Mouse (Mus musculus): Measurements from ENCODE around the gene Zfp687. TPM values are rescaled to one million over a fixed set of nuclear protein-coding genes. Genes with fewer than 3 reads are reported as not detected.
"Not testable (repeated sequence)": the region's sequence is repeated elsewhere in the genome, so short reads cannot be mapped to it uniquely, and the experiment has no call there.

Gene Zfp687
- polyA plus RNA-seq, 1 experiment from 2014 or later: 28.8 TPM

DNA sequence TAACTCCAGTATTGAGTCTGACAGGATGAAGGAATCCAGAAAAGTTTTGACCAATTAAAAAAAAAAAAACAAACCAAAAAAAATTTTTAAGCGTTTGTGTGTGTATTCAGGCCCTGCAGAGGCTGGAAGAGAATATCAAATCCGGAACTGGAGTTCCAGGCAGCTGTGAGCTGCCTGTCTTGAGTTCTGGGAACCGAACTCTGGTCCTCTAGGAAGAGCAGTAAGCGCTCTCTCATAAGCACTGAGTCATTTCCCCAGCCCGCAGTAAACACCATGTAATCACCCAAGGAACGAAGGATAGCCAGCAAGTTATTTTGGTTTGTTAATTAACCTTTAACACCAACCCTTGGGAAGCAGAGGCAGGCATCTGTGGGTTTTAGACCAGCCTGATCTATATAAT is 28.0 kb upstream of the Zfp687 start:
- H3K4me3 ChIP-seq (ENCODE audit: low read length): no peak overlapping the region
- 66% methylated on average over 6 of the region's 6 CpGs for WGBS
- no peak overlapping the region for H3K27ac ChIP-seq (ENCODE audit: low read length)
- H3K36me3 ChIP-seq (ENCODE audit: insufficient read depth, low read length): peaks cover 4% of the 10 kb centered on the region; the same call in 1 of the 2 replicates
- no peaks in the 10 kb centered on the region for H3K9me3 ChIP-seq (ENCODE audit: low read length)
- peaks cover 7% of the 10 kb centered on the region for H3K4me1 ChIP-seq (ENCODE audit: insufficient read depth, low read length)
- no peak for ATAC-seq (ENCODE audit: low FRiP score, low TSS enrichment)
- no peak overlapping the region for H3K4me2 ChIP-seq (replicated peaks; ENCODE audit: low read depth, low read length)
- no peak overlapping the region for H3K9ac ChIP-seq (replicated peaks; ENCODE audit: low read length)
- no peaks in the 10 kb centered on the region for H3K27me3 ChIP-seq (ENCODE audit: insufficient read depth, low read length)

DNA sequence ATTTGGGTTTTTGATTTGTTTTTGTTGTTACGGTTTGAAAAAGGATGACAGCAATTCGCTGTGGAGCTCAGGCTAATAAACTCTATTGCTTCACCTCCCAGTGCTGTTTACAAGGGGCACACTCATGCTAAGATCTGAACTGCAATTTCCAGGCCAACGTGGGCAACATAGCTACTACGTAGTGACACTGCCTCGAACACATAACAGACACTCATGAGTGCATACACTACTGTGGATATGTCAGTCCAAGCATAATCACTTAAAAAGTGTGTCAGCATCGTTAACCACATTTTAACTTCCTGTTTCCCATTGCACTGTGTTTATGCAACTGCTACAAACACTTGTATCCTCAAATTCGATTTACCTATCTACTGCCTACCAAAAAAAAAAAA is 27.6 kb upstream of the Zfp687 start:
- peaks cover 7% of the 10 kb centered on the region for H3K4me1 ChIP-seq (ENCODE audit: insufficient read depth, low read length)
- peak overlapping the region; percentile 69 for H3K27ac ChIP-seq (ENCODE audit: low read length)
- H3K4me3 ChIP-seq (ENCODE audit: low read length): peak overlapping the region; percentile 64
- ATAC-seq (ENCODE audit: low FRiP score, low TSS enrichment): peak; percentile 59
- peak overlapping the region; percentile 56 for H3K4me2 ChIP-seq (replicated peaks; ENCODE audit: low read depth, low read length)
- peak overlapping the region; percentile 43 for H3K9ac ChIP-seq (replicated peaks; ENCODE audit: low read length)
- peaks cover 6% of the 10 kb centered on the region; the same call in 1 of the 2 replicates for H3K36me3 ChIP-seq (ENCODE audit: insufficient read depth, low read length)
- no peaks in the 10 kb centered on the region for H3K27me3 ChIP-seq (ENCODE audit: insufficient read depth, low read length)
- no peaks in the 10 kb centered on the region for H3K9me3 ChIP-seq (ENCODE audit: low read length)
- 15% methylated on average over 7 of the region's 7 CpGs for WGBS

DNA sequence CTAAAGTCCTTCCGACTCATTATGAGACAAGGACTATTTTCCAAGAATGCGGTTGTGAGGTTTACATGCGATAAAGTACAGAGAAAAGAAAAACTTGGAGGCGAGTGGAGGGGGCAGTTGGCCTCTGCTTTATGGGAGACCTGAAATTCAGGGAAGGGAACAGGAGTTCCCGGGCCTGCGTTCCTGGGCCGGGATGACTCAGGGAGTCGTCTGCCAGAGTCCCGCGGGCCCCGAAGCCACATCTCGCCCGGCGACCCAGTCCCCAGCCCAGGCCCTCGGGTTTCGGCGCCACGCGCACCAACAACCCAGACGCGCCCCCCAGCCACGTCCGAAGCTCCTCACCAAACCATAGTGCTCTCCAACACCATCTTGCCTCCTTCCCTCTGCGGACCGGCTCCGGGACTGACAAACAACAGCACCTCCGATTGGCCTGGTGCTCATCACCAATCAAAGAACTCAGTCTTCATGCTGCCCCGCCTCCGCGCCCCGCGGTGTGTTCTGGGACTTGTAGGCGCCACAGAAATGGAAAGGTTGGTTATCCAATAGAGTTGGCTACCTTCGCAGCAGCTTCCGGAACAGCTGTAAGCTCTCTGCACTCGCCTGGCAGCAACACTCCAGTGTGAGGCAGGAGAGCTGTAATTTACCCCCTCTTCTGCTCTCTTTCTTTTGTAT is 27.1 kb upstream of the Zfp687 start, which contains the start of gene Psmd4:
Psmd4 (minus strand) TSS at position 449 of the 672 bp plus-strand sequence.
- peak within 1 kb of the TSS; percentile 70 for H3K4me2 ChIP-seq (replicated peaks; ENCODE audit: low read depth, low read length)
- peak within 1 kb of the TSS; percentile 69 for H3K9ac ChIP-seq (replicated peaks; ENCODE audit: low read length)
- ATAC-seq (ENCODE audit: low FRiP score, low TSS enrichment): peak; percentile 99
- H3K4me1 ChIP-seq (ENCODE audit: insufficient read depth, low read length): peaks cover 7% of the 10 kb centered on the region
- peaks cover 6% of the 10 kb centered on the region; the same call in 1 of the 2 replicates for H3K36me3 ChIP-seq (ENCODE audit: insufficient read depth, low read length)
- peak within 1 kb of the TSS; percentile 64 for H3K4me3 ChIP-seq (ENCODE audit: low read length)
- peak within 1 kb of the TSS; percentile 69 for H3K27ac ChIP-seq (ENCODE audit: low read length)
- WGBS: under 1% methylated on average over 36 of the region's 36 CpGs
- H3K9me3 ChIP-seq (ENCODE audit: low read length): no peaks in the 10 kb centered on the region
- no peaks in the 10 kb centered on the region for H3K27me3 ChIP-seq (ENCODE audit: insufficient read depth, low read length)

DNA sequence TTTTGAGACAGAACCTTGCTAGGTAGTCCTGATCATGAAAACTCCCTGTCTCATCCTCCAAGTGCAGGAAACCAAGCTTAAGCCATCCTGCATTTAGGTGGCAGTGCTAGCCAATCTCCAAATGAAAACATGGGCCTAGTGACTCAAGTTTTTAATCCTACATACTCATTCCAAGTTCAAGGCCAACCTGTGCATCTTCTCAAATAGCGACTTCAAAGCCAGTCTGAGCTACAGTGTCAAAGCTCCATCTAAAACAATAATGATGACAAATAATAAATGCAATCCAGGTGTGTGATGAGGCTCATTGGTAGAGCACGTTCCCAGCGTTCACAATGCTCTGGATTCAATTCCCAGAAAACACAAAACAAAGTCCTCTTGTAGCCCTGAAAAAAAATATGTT is 26.4 kb upstream of the Zfp687 start:
- 13% methylated on average over 3 of the region's 3 CpGs for WGBS
- ATAC-seq (ENCODE audit: low FRiP score, low TSS enrichment): no peak
- H3K27ac ChIP-seq (ENCODE audit: low read length): no peak overlapping the region
- no peaks in the 10 kb centered on the region for H3K9me3 ChIP-seq (ENCODE audit: low read length)
- peaks cover 7% of the 10 kb centered on the region for H3K4me1 ChIP-seq (ENCODE audit: insufficient read depth, low read length)
- no peaks in the 10 kb centered on the region for H3K27me3 ChIP-seq (ENCODE audit: insufficient read depth, low read length)
- peak overlapping the region; percentile 70 for H3K4me2 ChIP-seq (replicated peaks; ENCODE audit: low read depth, low read length)
- peak overlapping the region; percentile 69 for H3K9ac ChIP-seq (replicated peaks; ENCODE audit: low read length)
- peaks cover 6% of the 10 kb centered on the region; the same call in 1 of the 2 replicates for H3K36me3 ChIP-seq (ENCODE audit: insufficient read depth, low read length)
- H3K4me3 ChIP-seq (ENCODE audit: low read length): peak overlapping the region; percentile 64

DNA sequence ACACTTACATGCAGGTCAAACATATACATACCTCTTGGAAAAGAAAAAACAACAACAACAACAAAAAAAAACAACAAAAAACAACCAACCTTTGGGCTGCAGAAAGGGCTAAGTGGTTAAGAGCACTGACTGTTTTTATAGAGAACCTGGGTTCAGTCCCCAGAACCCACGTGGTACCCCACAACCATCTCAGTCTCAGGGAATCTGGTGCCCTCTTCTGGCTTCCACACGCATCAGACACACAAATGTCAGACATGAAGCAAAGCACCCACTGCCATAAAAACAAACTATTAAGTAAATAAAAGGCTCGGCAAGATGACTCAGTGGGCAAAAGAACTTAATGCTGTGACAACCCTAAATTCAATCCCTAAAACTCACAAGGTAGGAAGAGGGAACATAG is 14.7 kb upstream of the Zfp687 start:
- H3K4me2 ChIP-seq (replicated peaks; ENCODE audit: low read depth, low read length): no peak overlapping the region
- peaks cover 46% of the 10 kb centered on the region for H3K36me3 ChIP-seq (ENCODE audit: insufficient read depth, low read length)
- no peak overlapping the region for H3K4me3 ChIP-seq (ENCODE audit: low read length)
- H3K27me3 ChIP-seq (ENCODE audit: insufficient read depth, low read length): no peaks in the 10 kb centered on the region
- no peaks in the 10 kb centered on the region for H3K9me3 ChIP-seq (ENCODE audit: low read length)
- H3K9ac ChIP-seq (replicated peaks; ENCODE audit: low read length): no peak overlapping the region
- H3K4me1 ChIP-seq (ENCODE audit: insufficient read depth, low read length): peaks cover under 1% of the 10 kb centered on the region; the same call in 1 of the 2 replicates
- WGBS: 70% methylated on average over 3 of the region's 3 CpGs
- no peak for ATAC-seq (ENCODE audit: low FRiP score, low TSS enrichment)
- H3K27ac ChIP-seq (ENCODE audit: low read length): no peak overlapping the region

DNA sequence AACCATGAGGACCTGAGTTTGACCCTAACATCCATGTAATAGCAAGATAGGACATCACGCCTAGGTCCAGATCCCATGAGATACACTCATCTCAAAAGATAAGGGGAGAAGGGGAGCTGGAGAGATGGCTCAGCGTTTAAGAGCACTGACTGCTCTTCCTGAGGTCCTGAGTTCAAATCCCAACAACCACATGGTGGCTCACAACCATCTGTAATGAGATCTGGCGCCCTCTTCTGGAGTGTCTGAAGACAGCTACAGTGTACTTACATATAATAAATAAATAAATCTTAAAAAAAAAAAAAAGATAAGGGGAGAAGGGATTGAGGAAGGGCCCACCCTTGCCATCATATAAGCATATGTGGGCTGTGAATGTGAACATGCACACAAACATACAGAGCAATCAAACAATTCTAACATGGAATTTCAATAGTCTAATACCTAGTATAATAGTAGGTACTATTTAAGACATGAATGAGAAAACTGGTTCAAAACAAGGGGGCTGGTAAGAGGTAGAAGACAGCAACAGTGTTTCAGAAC is 14.1 kb upstream of the Zfp687 start:
- H3K27ac ChIP-seq (ENCODE audit: low read length); H3K4me2 ChIP-seq (replicated peaks; ENCODE audit: low read depth, low read length); H3K4me1 ChIP-seq (ENCODE audit: insufficient read depth, low read length); H3K9ac ChIP-seq (replicated peaks; ENCODE audit: low read length); H3K4me3 ChIP-seq (ENCODE audit: low read length); ATAC-seq (ENCODE audit: low FRiP score, low TSS enrichment); H3K27me3 ChIP-seq (ENCODE audit: insufficient read depth, low read length); H3K9me3 ChIP-seq (ENCODE audit: low read length): not testable (repeated sequence)
- 81% methylated on average over 3 of the region's 3 CpGs for WGBS
- peaks cover 40% of the 10 kb centered on the region for H3K36me3 ChIP-seq (ENCODE audit: insufficient read depth, low read length)

DNA sequence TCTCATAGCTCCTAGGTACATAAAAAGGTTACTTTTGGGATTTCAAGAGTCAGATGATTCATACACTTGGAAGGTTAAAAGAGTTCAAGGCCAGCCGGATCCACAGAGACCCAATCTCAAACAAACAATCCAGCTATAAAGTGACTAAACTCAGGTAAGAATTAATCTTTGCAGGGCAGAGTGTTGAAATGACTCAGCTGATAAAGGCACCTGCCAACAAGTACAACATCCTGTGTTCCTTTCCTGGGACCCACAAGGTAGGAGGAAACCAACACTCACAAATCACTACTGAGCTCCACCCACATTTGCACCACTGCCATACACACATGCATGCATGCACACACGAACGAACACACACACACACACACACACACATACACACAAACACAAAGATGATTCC is 13.4 kb upstream of the Zfp687 start:
- ATAC-seq (ENCODE audit: low FRiP score, low TSS enrichment): no peak

DNA sequence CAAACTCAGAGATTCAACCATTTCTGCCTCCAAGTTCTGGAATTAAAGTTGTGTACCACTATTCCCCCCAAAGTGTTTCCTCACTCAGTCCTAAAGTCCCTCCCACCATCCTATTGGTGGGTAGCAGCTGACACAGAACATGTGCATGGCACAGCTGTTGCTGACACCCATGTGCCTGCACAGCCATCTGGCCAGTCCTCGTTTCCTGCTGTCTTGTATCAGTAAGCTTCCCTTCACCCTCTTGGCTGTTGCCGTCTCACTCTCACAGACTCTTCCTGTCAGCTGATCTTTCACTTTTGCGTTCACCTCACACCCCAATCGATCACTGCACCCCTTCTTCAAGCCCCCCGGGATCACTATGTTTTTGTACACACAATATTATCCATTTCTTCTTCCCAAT is 12.5 kb upstream of the Zfp687 start:
- no peaks in the 10 kb centered on the region for H3K27me3 ChIP-seq (ENCODE audit: insufficient read depth, low read length)
- H3K4me1 ChIP-seq (ENCODE audit: insufficient read depth, low read length): peaks cover 6% of the 10 kb centered on the region; the same call in 1 of the 2 replicates
- 42% methylated on average over 5 of the region's 5 CpGs for WGBS
- peaks cover 25% of the 10 kb centered on the region for H3K36me3 ChIP-seq (ENCODE audit: insufficient read depth, low read length)
- ATAC-seq (ENCODE audit: low FRiP score, low TSS enrichment): no peak
- H3K9ac ChIP-seq (replicated peaks; ENCODE audit: low read length): no peak overlapping the region
- no peak overlapping the region for H3K4me3 ChIP-seq (ENCODE audit: low read length)
- H3K4me2 ChIP-seq (replicated peaks; ENCODE audit: low read depth, low read length): no peak overlapping the region
- H3K9me3 ChIP-seq (ENCODE audit: low read length): no peaks in the 10 kb centered on the region
- no peak overlapping the region for H3K27ac ChIP-seq (ENCODE audit: low read length)

More for the DNA sequence above, 13.4 kb upstream of the Zfp687 start:
- H3K4me2 ChIP-seq (replicated peaks; ENCODE audit: low read depth, low read length): no peak overlapping the region
- no peaks in the 10 kb centered on the region for H3K27me3 ChIP-seq (ENCODE audit: insufficient read depth, low read length)
- no peak overlapping the region for H3K9ac ChIP-seq (replicated peaks; ENCODE audit: low read length)
- H3K27ac ChIP-seq (ENCODE audit: low read length): no peak overlapping the region
- 68% methylated on average over 3 of the region's 3 CpGs for WGBS
- H3K36me3 ChIP-seq (ENCODE audit: insufficient read depth, low read length): peaks cover 34% of the 10 kb centered on the region
- H3K4me3 ChIP-seq (ENCODE audit: low read length): no peak overlapping the region
- no peaks in the 10 kb centered on the region for H3K9me3 ChIP-seq (ENCODE audit: low read length)
- peaks cover 6% of the 10 kb centered on the region; the same call in 1 of the 2 replicates for H3K4me1 ChIP-seq (ENCODE audit: insufficient read depth, low read length)

DNA sequence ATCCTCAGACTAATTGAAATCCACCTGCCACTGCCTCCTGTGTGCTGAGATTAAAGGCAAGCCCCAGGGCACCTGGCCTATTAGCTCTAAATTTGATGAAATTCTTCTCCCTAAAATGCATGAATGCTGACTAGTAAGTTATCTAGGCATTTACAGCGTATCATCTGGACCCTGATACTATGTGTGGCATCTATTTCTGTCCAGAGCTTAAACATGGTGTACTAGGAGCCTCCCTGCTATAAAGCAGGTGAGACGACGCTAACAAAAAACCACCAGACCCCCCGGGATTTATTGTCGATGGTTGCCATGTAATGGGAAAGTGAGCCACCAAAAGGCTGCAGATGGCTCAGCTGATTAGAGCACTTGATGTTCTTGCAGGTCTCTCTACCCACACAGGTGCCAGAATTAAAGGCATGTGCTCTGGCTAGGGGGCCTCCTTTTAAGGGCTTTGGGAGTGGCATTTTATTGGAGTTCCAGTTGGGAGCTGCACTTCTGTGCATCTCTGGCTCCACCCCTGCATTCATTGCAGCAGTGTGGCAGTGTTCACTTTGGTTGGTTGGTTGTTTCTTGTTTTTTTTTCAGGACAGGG is 11.9 kb upstream of the Zfp687 start:
- Histone ChIP-seq H3K4me2 (replicated peaks; ENCODE audit: low read depth, low read length) (no peak overlapping the region), H3K9ac (replicated peaks; ENCODE audit: low read length) (no peak overlapping the region), H3K9me3 (ENCODE audit: low read length) (no peaks in the 10 kb centered on the region), H3K36me3 (ENCODE audit: insufficient read depth, low read length) (peaks cover 21% of the 10 kb centered on the region), H3K4me1 (ENCODE audit: insufficient read depth, low read length) (peaks cover 6% of the 10 kb centered on the region; the same call in 1 of the 2 replicates), H3K4me3 (ENCODE audit: low read length) (no peak overlapping the region), H3K27ac (ENCODE audit: low read length) (no peak overlapping the region), H3K27me3 (ENCODE audit: insufficient read depth, low read length) (no peaks in the 10 kb centered on the region)
- 42% methylated on average over 5 of the region's 5 CpGs for WGBS
- no peak for ATAC-seq (ENCODE audit: low FRiP score, low TSS enrichment)

DNA sequence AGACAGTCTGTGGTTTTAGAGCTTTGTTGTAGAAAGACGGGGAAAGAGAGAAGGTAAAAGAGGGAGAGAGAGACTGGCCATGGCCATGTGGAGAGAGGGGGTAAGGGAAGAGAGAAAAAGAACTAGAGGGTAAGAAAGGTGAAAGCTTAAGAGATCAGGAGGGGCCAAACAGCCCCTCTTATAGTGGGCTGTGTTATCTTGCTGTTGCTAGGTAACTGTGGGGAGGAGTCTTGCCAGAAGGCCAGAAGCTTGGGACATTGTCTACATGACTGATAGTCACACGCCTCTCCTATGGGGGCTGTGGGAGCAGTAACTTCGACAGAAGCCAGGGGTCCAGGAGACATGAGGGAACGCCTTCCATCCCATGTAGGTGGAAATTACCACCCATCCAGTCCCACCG is 10.0 kb upstream of the Zfp687 start:
- Histone ChIP-seq H3K9ac (replicated peaks; ENCODE audit: low read length) (no peak overlapping the region), H3K36me3 (ENCODE audit: insufficient read depth, low read length) (peaks cover 5% of the 10 kb centered on the region; the same call in 1 of the 2 replicates), H3K9me3 (ENCODE audit: low read length) (no peaks in the 10 kb centered on the region), H3K4me3 (ENCODE audit: low read length) (no peak overlapping the region), H3K4me2 (replicated peaks; ENCODE audit: low read depth, low read length) (no peak overlapping the region), H3K27ac (ENCODE audit: low read length) (no peak overlapping the region), H3K27me3 (ENCODE audit: insufficient read depth, low read length) (no peaks in the 10 kb centered on the region), H3K4me1 (ENCODE audit: insufficient read depth, low read length) (peaks cover 6% of the 10 kb centered on the region; the same call in 1 of the 2 replicates)
- ATAC-seq (ENCODE audit: low FRiP score, low TSS enrichment): no peak
- 55% methylated on average over 5 of the region's 5 CpGs for WGBS
